8 mouse cellular contexts compared by ENCODE assay signal in the genomic region with DNA sequence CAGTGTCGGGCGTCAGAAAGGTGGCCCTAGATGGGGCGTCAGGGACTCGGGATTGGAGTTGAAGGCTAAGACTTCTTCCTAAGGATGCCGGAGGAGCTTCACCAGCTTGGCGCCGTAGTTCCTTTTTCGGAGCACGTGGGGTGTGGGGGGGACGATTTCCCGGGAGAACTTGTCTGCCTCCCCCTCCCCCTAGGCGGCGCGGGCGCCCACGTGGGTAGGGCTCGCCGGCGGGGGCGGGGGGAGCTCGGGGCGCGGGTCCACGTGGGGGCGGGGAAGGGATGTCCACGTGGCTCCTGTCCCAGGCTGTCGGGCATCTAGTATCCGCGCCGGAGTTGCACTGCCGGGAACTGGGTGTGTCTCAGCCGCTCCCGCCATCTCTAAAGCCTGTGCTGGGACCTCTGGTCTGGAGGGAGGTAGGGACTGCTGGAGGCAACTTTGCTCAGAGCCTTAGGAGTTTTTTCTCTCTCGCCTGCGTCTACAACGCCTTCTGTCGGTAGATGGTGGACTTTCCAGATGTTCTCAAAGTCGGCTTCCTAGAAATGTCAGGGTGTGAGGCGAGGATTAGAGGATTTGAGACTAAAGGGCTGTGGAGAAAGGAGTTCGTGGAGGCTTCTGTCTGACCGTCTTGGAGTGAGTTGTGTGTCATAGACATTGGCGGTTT. TPM values are rescaled to one million over a fixed set of nuclear protein-coding genes. Genes with fewer than 3 reads are reported as not detected.
DNase-seq lines count a peak whose midpoint lies in the region; ATAC-seq and TF ChIP-seq lines count a peak whose summit lies in the region.

No protein-coding gene starts in this region.

- peaks cover 2 to 12% of the 10 kb centered on the region in 2 experiments; a peak in 3 of 4 replicates for H3K4me1 ChIP-seq in heart, embryonic 14.5 days (ENCODE audit: control insufficient read depth in 2 of 2, insufficient read depth in 2 of 2, low read length in 2 of 2)
- H3K4me1 ChIP-seq in liver, postnatal 0 days (ENCODE audit: insufficient read depth) = peaks cover 33% of the 10 kb centered on the region
- H3K4me1 ChIP-seq in neural tube, embryonic 13.5 days (replicated peaks) = peaks cover 16% of the 10 kb centered on the region

- H3K27ac ChIP-seq in heart, embryonic 14.5 days (replicated peaks in 1 of 2; ENCODE audit: control insufficient read depth in 1 of 2, insufficient read depth in 1 of 2, low read depth in 2 of 2, low read length in 2 of 2) = peak overlapping the region; percentile 91 to 97
- H3K27ac ChIP-seq in liver, postnatal 0 days (ENCODE audit: low read depth) = peak overlapping the region; percentile 95
- peak overlapping the region; percentile 85 for H3K27ac ChIP-seq in neural tube, embryonic 13.5 days (replicated peaks)

- DNase-seq in CD4-positive helper T cell, adult 2 months (ENCODE audit: low read depth, low spot score) = peak; percentile 69
- DNase-seq in brain, adult 2 months (ENCODE audit: low read depth, low spot score) = peak; percentile 78
- DNase-seq in kidney, postnatal 14 days = peak; percentile 89
- peak; percentile 90 for DNase-seq in liver, postnatal 0 days
- peak; percentile 88 for DNase-seq in testis, postnatal 14 days (ENCODE audit: low spot score)

- ATAC-seq in erythroblast, adult 5-6 weeks (replicated peaks; ENCODE audit: low FRiP score, poor library complexity, severe bottlenecking) = peak; percentile 46
- peak; percentile 75 for ATAC-seq in heart, embryonic 14.5 days (ENCODE audit: insufficient number of reproducible peaks, insufficient read depth, low FRiP score, low read depth)
- ATAC-seq in liver, postnatal 0 days = peak; percentile 67
- peak; percentile 52 for ATAC-seq in neural tube, embryonic 13.5 days (ENCODE audit: low read depth)

- H3K36me3 ChIP-seq in heart, embryonic 14.5 days (ENCODE audit: control insufficient read depth, insufficient read depth, low read length) = peaks cover 11% of the 10 kb centered on the region
- peaks cover 8% of the 10 kb centered on the region for H3K36me3 ChIP-seq in liver, postnatal 0 days (replicated peaks; ENCODE audit: insufficient read depth, low read length)
- peaks cover 5% of the 10 kb centered on the region for H3K36me3 ChIP-seq in neural tube, embryonic 13.5 days

- H3K4me2 ChIP-seq in heart, embryonic 14.5 days (ENCODE audit: low read length) = peak overlapping the region; percentile 84
- H3K4me2 ChIP-seq in liver, postnatal 0 days (ENCODE audit: low read depth, low read length) = peak overlapping the region; percentile 95
- H3K4me2 ChIP-seq in neural tube, embryonic 13.5 days = peak overlapping the region; percentile 88

- H3K9me3 ChIP-seq in heart, embryonic 14.5 days (ENCODE audit: control insufficient read depth, low read length) = no peaks in the 10 kb centered on the region
- H3K9me3 ChIP-seq in liver, postnatal 0 days (ENCODE audit: low read length) = no peaks in the 10 kb centered on the region
- H3K9me3 ChIP-seq in neural tube, embryonic 13.5 days = no peaks in the 10 kb centered on the region

- H3K4me3 ChIP-seq in heart, embryonic 14.5 days (ENCODE audit: control insufficient read depth in 1 of 2, insufficient read depth in 1 of 2, low read depth in 1 of 2, low read length in 2 of 2) = peak overlapping the region; percentile 77 to 91
- peak overlapping the region; percentile 68 for H3K4me3 ChIP-seq in liver, postnatal 0 days (ENCODE audit: low read depth, low read length)
- peak overlapping the region; percentile 75 for H3K4me3 ChIP-seq in neural tube, embryonic 13.5 days

- peak overlapping the region; percentile 88 for H3K9ac ChIP-seq in heart, embryonic 14.5 days (ENCODE audit: low read length)
- H3K9ac ChIP-seq in liver, postnatal 0 days (replicated peaks) = peak overlapping the region; percentile 82
- peak overlapping the region; percentile 76 for H3K9ac ChIP-seq in neural tube, embryonic 13.5 days

- 1% methylated on average over 41 of the region's 42 CpGs for whole genome bisulfite sequencing in heart, embryonic 14.5 days
- WGBS in liver, postnatal 0 days (ENCODE audit: insufficient replicate concordance) = under 1% methylated on average over 28 of the region's 42 CpGs
- WGBS in neural tube, embryonic 13.5 days = under 1% methylated on average over 38 of the region's 42 CpGs

- no peaks in the 10 kb centered on the region for H3K27me3 ChIP-seq in heart, embryonic 14.5 days (ENCODE audit: control insufficient read depth, insufficient read depth, low read length)
- H3K27me3 ChIP-seq in liver, postnatal 0 days (ENCODE audit: insufficient read depth, low read length) = no peaks in the 10 kb centered on the region
- no peaks in the 10 kb centered on the region for H3K27me3 ChIP-seq in neural tube, embryonic 13.5 days

- TF ChIP-seq EP300 in liver, postnatal 0 days (IDR thresholded peaks at IDR 0.05; ENCODE audit: low read depth) = no peak

- TF ChIP-seq CTCF in liver, postnatal 0 days (IDR thresholded peaks at IDR 0.05; ENCODE audit: low read depth) = peak; percentile 48

RNA-seq across cellular contexts. Expression of a gene that starts 12.1 kb away (rescaled TPM):
- total RNA-seq in erythroblast, adult 5-6 weeks (2015; ENCODE audit: low replicate concordance) = 13.2 and 16.3 TPM in 2 replicates
- 21.6 and 37.9 TPM in 2 replicates for total RNA-seq in erythroblast, adult 5-6 weeks (2017; ENCODE audit: low replicate concordance)
- 58.8 and 66.5 TPM in 2 replicates for polyA plus RNA-seq in heart, embryonic 14.5 days (2014; fragmentation: Nextera tagmentation; extraction: Ambion mirVana)
- polyA plus RNA-seq in liver, postnatal 0 days (2015; fragmentation: Nextera tagmentation; extraction: Ambion mirVana) = 32.3 and 34.4 TPM in 2 replicates
- 128 and 132 TPM in 2 replicates for polyA plus RNA-seq in neural tube, embryonic 13.5 days (2015; fragmentation: Nextera tagmentation; extraction: Ambion mirVana)

RNA-seq across cellular contexts. Expression of a gene that starts 12.4 kb away (rescaled TPM):
- 19.6 and 30.7 TPM in 2 replicates for total RNA-seq in erythroblast, adult 5-6 weeks (2015; ENCODE audit: low replicate concordance)
- total RNA-seq in erythroblast, adult 5-6 weeks (2017; ENCODE audit: low replicate concordance) = 11.7 and 20.1 TPM in 2 replicates
- polyA plus RNA-seq in heart, embryonic 14.5 days (2014; fragmentation: Nextera tagmentation; extraction: Ambion mirVana) = 24.6 and 26.4 TPM in 2 replicates
- polyA plus RNA-seq in liver, postnatal 0 days (2015; fragmentation: Nextera tagmentation; extraction: Ambion mirVana) = 7.7 and 8.1 TPM in 2 replicates
- polyA plus RNA-seq in neural tube, embryonic 13.5 days (2015; fragmentation: Nextera tagmentation; extraction: Ambion mirVana) = 17.1 and 25.1 TPM in 2 replicates

RNA-seq across cellular contexts. Expression of a gene that starts 18.6 kb away (rescaled TPM):
- total RNA-seq in erythroblast, adult 5-6 weeks (2015; ENCODE audit: low replicate concordance) = 12.7 and 16.9 TPM in 2 replicates
- 25.9 and 31.9 TPM in 2 replicates for total RNA-seq in erythroblast, adult 5-6 weeks (2017; ENCODE audit: low replicate concordance)
- 36.5 and 37.1 TPM in 2 replicates for polyA plus RNA-seq in heart, embryonic 14.5 days (2014; fragmentation: Nextera tagmentation; extraction: Ambion mirVana)
- polyA plus RNA-seq in liver, postnatal 0 days (2015; fragmentation: Nextera tagmentation; extraction: Ambion mirVana) = 23.1 and 26.9 TPM in 2 replicates
- 60.1 and 73.6 TPM in 2 replicates for polyA plus RNA-seq in neural tube, embryonic 13.5 days (2015; fragmentation: Nextera tagmentation; extraction: Ambion mirVana)

RNA-seq across cellular contexts. Expression of a gene that starts 53.8 kb away (rescaled TPM):
- not detected in 2 replicates for total RNA-seq in erythroblast, adult 5-6 weeks (2015; ENCODE audit: low replicate concordance)
- total RNA-seq in erythroblast, adult 5-6 weeks (2017; ENCODE audit: low replicate concordance) = 0.28 and 0.77 TPM in 2 replicates
- 3.3 and 4.0 TPM in 2 replicates for polyA plus RNA-seq in heart, embryonic 14.5 days (2014; fragmentation: Nextera tagmentation; extraction: Ambion mirVana)
- polyA plus RNA-seq in liver, postnatal 0 days (2015; fragmentation: Nextera tagmentation; extraction: Ambion mirVana) = 2.0 and 2.2 TPM in 2 replicates
- polyA plus RNA-seq in neural tube, embryonic 13.5 days (2015; fragmentation: Nextera tagmentation; extraction: Ambion mirVana) = 4.0 and 4.7 TPM in 2 replicates

RNA-seq across cellular contexts. Expression of a gene that starts 58.8 kb away (rescaled TPM):
- total RNA-seq in erythroblast, adult 5-6 weeks (2015; ENCODE audit: low replicate concordance) = 0.42 and 1.3 TPM in 2 replicates
- 0.60 and 1.4 TPM in 2 replicates for total RNA-seq in erythroblast, adult 5-6 weeks (2017; ENCODE audit: low replicate concordance)
- polyA plus RNA-seq in heart, embryonic 14.5 days (2014; fragmentation: Nextera tagmentation; extraction: Ambion mirVana) = 13.9 and 14.1 TPM in 2 replicates
- polyA plus RNA-seq in liver, postnatal 0 days (2015; fragmentation: Nextera tagmentation; extraction: Ambion mirVana) = 3.1 and 3.5 TPM in 2 replicates
- 24.8 and 25.0 TPM in 2 replicates for polyA plus RNA-seq in neural tube, embryonic 13.5 days (2015; fragmentation: Nextera tagmentation; extraction: Ambion mirVana)

Comparison
In these comparisons a context has a peak if more than half of its experiments do, and no peak if none do; other contexts are left out.
1. Peak in every context shown above with its lines: DNase-seq, ATAC-seq, H3K4me3 ChIP-seq and H3K27ac ChIP-seq.